7 mouse cellular contexts compared by ENCODE assay signal in genomic region chr11:52000290-52000962, GRCm38 (mm10). TPM values are rescaled to one million over a fixed set of nuclear protein-coding genes. Genes with fewer than 3 reads are reported as not detected.
A peak's percentile ranks its signal among the peaks of the same experiment; 100 is the strongest.
DNase-seq lines count a peak whose midpoint lies in the region; ATAC-seq and TF ChIP-seq lines count a peak whose summit lies in the region.

Ube2b (minus strand) TSS chr11:52000762.

- TF ChIP-seq POLR2A in small intestine, adult 2 months (IDR thresholded peaks at IDR 0.05; ENCODE audit: low read depth, low read length) = no peak; the same call in 1 of the 2 replicates

- H3K9ac ChIP-seq in intestine, postnatal 0 days (ENCODE audit: low read depth, low read length) = peak within 1 kb of the TSS; percentile 95
- peak within 1 kb of the TSS; percentile 93 for H3K9ac ChIP-seq in midbrain, embryonic 12.5 days (replicated peaks)

- peak within 1 kb of the TSS; percentile 97 for H3K4me3 ChIP-seq in embryonic facial prominence, embryonic 10.5 days
- peak within 1 kb of the TSS; percentile 96 for H3K4me3 ChIP-seq in intestine, postnatal 0 days (ENCODE audit: low read depth, low read length)
- H3K4me3 ChIP-seq in midbrain, embryonic 12.5 days = peak within 1 kb of the TSS; percentile 83
- peak within 1 kb of the TSS; percentile 89 for H3K4me3 ChIP-seq in small intestine, adult 2 months (ENCODE audit: low read depth, low read length)

- DNase-seq in adrenal gland, postnatal 10 days = peak; percentile 96
- DNase-seq in embryonic facial prominence, embryonic 10.5 days (ENCODE audit: low spot score) = peak; percentile 98
- DNase-seq in gonadal fat pad, adult 2 months (ENCODE audit: low read depth) = peak; percentile 92
- peak; percentile 97 for DNase-seq in left cerebral cortex, postnatal 4 days

- H3K27ac ChIP-seq in embryonic facial prominence, embryonic 10.5 days (replicated peaks) = peak within 1 kb of the TSS; percentile 99
- H3K27ac ChIP-seq in intestine, postnatal 0 days (ENCODE audit: low read depth, low read length) = peak within 1 kb of the TSS; percentile 96
- peak within 1 kb of the TSS; percentile 94 for H3K27ac ChIP-seq in midbrain, embryonic 12.5 days (replicated peaks)
- peak within 1 kb of the TSS; percentile 86 for H3K27ac ChIP-seq in small intestine, adult 2 months (ENCODE audit: insufficient read depth, low read depth, low read length)

- under 1% methylated on average over 63 of the region's 63 CpGs for WGBS in embryonic facial prominence, embryonic 10.5 days
- under 1% methylated on average over 49 of the region's 63 CpGs for WGBS in intestine, postnatal 0 days
- WGBS in midbrain, embryonic 12.5 days = under 1% methylated on average over 46 of the region's 63 CpGs
- under 1% methylated on average over 63 of the region's 63 CpGs for WGBS in small intestine, adult 2 months

- intact Hi-C loops in left cerebral cortex, postnatal 4 days (cut with DNase I) = no loop called here

- no peak; the same call in 1 of the 2 replicates for TF ChIP-seq CTCF in intestine, postnatal 0 days (IDR thresholded peaks at IDR 0.05; ENCODE audit: low read depth)
- no peak for TF ChIP-seq CTCF in small intestine, adult 2 months (IDR thresholded peaks at IDR 0.05; ENCODE audit: extremely low read depth, insufficient read length, insufficient replicate concordance, low read depth, low read length)

- peaks cover 24% of the 10 kb centered on the region for H3K36me3 ChIP-seq in embryonic facial prominence, embryonic 10.5 days (replicated peaks)
- H3K36me3 ChIP-seq in intestine, postnatal 0 days (ENCODE audit: control insufficient read depth, insufficient read depth) = peaks cover 17% of the 10 kb centered on the region
- peaks cover 23% of the 10 kb centered on the region for H3K36me3 ChIP-seq in midbrain, embryonic 12.5 days
- H3K36me3 ChIP-seq in small intestine, adult 2 months (ENCODE audit: control insufficient read depth, insufficient read depth, low read length) = peaks cover 22% of the 10 kb centered on the region

- no peaks in the 10 kb centered on the region for H3K9me3 ChIP-seq in embryonic facial prominence, embryonic 10.5 days
- no peaks in the 10 kb centered on the region for H3K9me3 ChIP-seq in intestine, postnatal 0 days (ENCODE audit: control insufficient read depth)
- no peaks in the 10 kb centered on the region for H3K9me3 ChIP-seq in midbrain, embryonic 12.5 days

- peak; percentile 86 for ATAC-seq in intestine, postnatal 0 days
- peak; percentile 75 for ATAC-seq in midbrain, embryonic 12.5 days (ENCODE audit: low FRiP score, low read depth)

- peaks cover 37% of the 10 kb centered on the region for H3K4me1 ChIP-seq in embryonic facial prominence, embryonic 10.5 days
- H3K4me1 ChIP-seq in intestine, postnatal 0 days (replicated peaks; ENCODE audit: control insufficient read depth, insufficient read depth, low read length) = no peaks in the 10 kb centered on the region
- H3K4me1 ChIP-seq in midbrain, embryonic 12.5 days = peaks cover 40% of the 10 kb centered on the region
- H3K4me1 ChIP-seq in small intestine, adult 2 months (ENCODE audit: control insufficient read depth, insufficient read depth, insufficient read length, low read length) = peaks cover 2% of the 10 kb centered on the region; the same call in 1 of the 2 replicates

- no peaks in the 10 kb centered on the region for H3K27me3 ChIP-seq in embryonic facial prominence, embryonic 10.5 days (replicated peaks; ENCODE audit: low read depth, poor library complexity, severe bottlenecking)
- H3K27me3 ChIP-seq in intestine, postnatal 0 days (replicated peaks; ENCODE audit: control insufficient read depth, insufficient read depth, low read length) = no peaks in the 10 kb centered on the region
- no peaks in the 10 kb centered on the region for H3K27me3 ChIP-seq in midbrain, embryonic 12.5 days
- H3K27me3 ChIP-seq in small intestine, adult 2 months (ENCODE audit: control insufficient read depth, insufficient read depth, low read length) = no peaks in the 10 kb centered on the region

- H3K4me2 ChIP-seq in intestine, postnatal 0 days (replicated peaks; ENCODE audit: low read depth) = peak within 1 kb of the TSS; percentile 72
- H3K4me2 ChIP-seq in midbrain, embryonic 12.5 days (replicated peaks) = peak within 1 kb of the TSS; percentile 85

RNA-seq across cellular contexts. Expression of gene Ube2b, which starts in this region (rescaled TPM):
- total RNA-seq in adrenal gland, postnatal 10 days (2021) = 100 to 1,000 TPM; 131 to 155 TPM
- 220 and 223 TPM in 2 replicates for polyA plus RNA-seq in embryonic facial prominence, embryonic 10.5 days (2016; fragmentation: Nextera tagmentation; extraction: Ambion mirVana)
- 65.7 and 67.7 TPM in 2 replicates for polyA plus RNA-seq in gonadal fat pad, adult 2 months (2012; rRNA removed)
- 212 and 223 TPM in 2 replicates for polyA plus RNA-seq in intestine, postnatal 0 days (2015; fragmentation: Nextera tagmentation; extraction: Ambion mirVana)
- total RNA-seq in left cerebral cortex, postnatal 4 days (2021) = 100 to 1,000 TPM; 122 to 133 TPM
- 232 and 244 TPM in 2 replicates for polyA plus RNA-seq in midbrain, embryonic 12.5 days (2016; fragmentation: Nextera tagmentation; extraction: Ambion mirVana)
- 7.2 and 18.2 TPM in 2 replicates for polyA plus RNA-seq in small intestine, adult 2 months (2012; rRNA removed)

Comparison
In these comparisons a context has a peak if more than half of its experiments do, and no peak if none do; other contexts are left out.
1. Peak in every context shown above with its lines: DNase-seq, ATAC-seq, H3K4me3 ChIP-seq and H3K27ac ChIP-seq.